Mouse (Mus musculus) liver, embryonic 14.5 days (tissue): ENCODE results near the gene Rin3.

Source experiments
- CTCF ChIP-seq: IDR thresholded peaks from 2 replicates; pipeline ENCODE4 v1.5.1; 2016; ENCODE audit warnings: antibody characterized with exemption, low read depth, control low read depth
- EP300 ChIP-seq: IDR thresholded peaks from 2 replicates; pipeline ENCODE4 v1.6.1; 2016; ENCODE audit warnings: antibody characterized with exemption, low read depth

DNA sequence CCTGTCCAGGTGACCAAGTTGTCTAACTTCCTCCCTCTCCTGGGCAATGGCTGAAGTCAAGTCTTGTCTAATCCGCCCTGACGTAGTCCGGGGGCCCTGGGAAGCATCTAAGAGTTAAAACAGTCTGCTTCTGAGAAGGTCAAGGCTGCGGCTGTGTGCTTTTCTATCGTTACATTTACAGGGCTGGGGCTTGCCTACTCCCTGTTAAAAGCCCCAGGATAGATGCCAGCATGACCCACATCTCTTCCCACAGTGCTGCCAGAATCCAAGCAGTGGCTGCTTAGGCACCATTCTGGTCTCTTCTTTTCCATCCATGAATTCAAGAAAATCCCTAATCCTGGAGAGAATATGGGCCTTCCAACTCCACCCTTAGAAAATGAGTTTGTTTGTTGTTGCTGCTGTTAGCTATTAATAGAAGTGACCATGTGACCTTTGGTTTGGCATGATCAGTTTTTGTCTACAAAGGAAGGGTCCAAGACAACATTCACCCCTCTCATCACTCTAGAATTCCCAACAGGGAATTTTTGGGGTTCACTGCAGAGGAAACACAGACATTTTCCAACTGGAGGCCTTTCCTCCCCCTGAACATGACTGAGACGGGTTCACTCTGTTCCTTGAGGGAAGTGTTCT is 12.0 kb upstream of the Rin3 start:
- no peak for TF ChIP-seq CTCF
- TF ChIP-seq EP300, result no peak
